Mouse (Mus musculus) cerebellum, postnatal 14 days (tissue): ENCODE results near the gene Ticam1.

Experiments used
- DNase-seq, 2 experiments: peaks; one replicate each; pipeline ENCODE4 v3.0.0; 2021; ENCODE audit warnings: mixed read lengths in 2 of 2

The Ticam1 gene

DNA sequence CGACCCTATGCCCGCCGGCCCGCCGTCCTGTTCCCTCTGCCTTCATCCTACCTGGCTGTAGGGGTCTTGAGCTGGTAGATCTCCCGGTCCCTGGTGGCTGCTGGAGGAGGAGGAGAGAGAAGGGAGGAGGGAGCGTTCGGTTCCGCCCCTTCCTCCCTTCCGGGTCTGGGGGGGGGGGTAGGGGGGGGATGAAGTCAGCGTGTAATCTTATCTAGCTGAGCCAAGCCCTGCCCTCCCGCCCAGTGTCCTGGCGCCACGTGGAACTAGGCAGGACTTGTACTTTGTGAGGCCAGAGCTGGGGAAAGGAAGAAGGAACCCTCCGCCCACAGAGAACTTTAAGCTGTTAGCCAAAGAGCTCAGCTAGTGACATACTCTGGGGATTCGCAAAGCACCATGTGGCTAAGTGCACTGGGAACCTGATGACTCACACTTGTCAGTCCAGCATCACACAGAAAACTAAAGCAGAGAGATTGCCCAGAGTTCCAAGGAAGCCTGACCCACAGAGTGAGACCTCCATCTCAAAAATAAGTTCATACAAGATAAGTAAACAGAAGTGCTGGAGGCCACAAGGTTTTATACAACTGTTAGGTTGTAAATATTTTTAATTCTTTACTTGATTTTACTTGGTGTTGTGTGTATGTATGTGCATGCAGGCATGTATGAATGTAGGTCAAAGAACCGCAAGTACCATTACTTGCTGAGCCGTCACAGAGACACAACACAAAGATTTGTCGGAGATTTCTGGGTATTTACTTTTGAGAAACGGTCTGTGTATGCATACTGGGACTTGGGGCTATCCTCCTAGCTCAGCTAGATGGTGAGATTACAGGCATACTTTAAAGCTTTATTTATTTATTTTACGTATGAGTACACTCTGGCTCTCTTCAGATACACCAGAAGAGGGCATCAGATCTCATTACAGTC is at the start of gene Ticam1:
Ticam1 (minus strand) TSS at position 144 of the 924 bp plus-strand sequence.
- peak; percentile 67 to 68 for DNase-seq

DNA sequence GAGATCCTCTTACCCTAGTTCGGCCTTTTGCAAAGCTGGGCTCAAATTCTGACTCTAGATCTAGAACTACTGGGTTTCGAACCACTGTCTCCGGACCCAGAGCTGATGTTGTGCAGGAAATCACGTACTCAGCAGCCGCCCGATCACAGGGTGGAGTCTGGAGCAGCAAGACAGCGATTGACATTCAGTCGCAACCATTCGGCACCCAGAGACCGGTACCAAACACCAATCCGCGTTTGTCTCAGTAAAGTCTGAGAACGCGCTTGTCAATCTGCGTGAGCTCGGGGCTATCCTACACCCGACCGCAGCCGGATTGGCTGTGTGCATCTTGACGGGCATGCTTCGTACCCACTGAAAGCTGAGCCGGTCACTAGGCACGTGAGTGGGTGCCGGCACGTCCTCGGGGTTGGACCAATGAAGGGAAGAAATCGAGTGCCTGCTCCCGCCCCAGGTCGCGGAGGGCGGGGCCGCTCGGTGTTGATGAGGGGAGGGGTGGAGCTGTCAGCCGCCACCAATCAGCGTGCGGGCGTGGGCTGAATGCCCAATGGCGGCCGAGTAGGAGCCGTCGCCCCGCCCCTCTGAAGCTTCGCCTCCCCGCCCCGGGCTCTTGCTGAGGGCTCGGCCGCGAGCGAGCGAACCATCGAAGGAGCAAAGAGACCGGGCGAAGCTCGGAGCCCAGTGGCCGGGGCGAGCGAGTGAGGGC is 49.0 kb upstream of the Ticam1 start, which contains the start of gene Kdm4b:
Kdm4b (plus strand) TSS at position 613 of the 703 bp plus-strand sequence.
- DNase-seq, result peak; percentile 100

DNA sequence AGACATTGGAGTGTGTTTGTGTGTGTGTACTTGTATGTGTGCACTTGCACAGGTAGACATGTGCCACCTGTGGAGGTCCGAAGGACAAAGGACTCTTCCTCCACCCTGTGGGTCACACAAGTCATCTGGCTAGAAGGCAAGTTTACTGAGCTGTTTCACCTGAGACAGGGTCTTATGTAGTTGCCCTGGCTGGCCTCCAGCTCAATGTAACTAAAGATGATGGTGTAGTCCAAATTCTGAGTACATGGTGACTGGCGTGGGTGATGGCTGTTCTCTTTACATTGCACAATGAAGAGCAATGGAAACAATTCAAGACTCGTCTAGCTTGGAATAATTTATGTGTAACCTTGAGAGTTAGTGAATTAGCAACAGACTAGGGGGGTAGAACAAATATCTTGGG is 47.8 kb upstream of the Ticam1 start:
- peak in 1 of 2 experiments; percentile 34 for DNase-seq

GRCm38 (mm10) chr17:56309191-56309945 is 32.8 kb upstream of the Ticam1 start:
- no peak for DNase-seq

DNA sequence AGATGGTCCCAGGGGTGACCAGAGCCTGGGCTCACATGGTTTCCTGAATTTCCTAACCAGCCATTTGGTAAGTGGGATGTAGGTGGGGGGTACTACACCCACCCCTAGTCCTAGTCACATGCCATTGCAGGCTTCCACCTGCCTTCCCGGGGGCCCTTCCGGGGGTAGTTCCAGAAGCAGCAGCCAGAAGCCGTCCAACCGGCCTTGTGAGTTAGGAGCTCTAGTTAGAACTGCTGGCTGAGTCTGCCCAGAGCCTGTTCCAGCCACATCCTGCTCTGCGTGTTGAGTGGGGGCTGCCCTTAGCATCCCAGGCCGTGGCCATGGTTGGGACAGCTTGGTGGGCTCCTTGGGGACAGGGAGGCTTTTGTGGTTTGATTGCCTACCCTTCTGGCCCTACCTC is 31.5 kb upstream of the Ticam1 start:
- DNase-seq, result no peak

DNA sequence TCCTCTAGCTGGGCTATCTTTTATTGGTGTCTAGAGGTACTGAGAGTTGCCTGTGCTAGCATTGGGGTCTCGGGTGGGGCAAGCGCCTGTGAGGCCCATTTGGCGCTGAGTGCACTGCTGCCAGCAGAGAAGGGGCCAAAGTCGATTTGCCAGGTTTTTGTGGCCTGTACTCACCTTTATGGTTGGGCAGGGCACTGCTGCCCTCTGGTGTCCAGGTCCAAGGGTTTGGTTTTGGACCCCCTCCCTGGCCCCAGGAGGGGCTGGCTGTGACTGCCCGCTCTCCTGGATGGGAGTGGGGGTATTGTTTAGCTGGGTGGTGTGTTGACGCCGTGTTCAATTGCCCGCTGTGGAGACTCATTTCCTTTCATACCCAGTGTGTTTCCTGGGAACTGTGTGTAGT is 29.2 kb upstream of the Ticam1 start:
- DNase-seq, result peak; percentile 45 to 60

GRCm38 (mm10) chr17:56305156-56305555 is 28.6 kb upstream of the Ticam1 start:
- DNase-seq, result no peak

- DNase-seq, result no peak
These were observed 28.1 kb upstream of the Ticam1 start for GRCm38 (mm10) chr17:56304718-56305117.

GRCm38 (mm10) chr17:56303847-56304586 is 27.4 kb upstream of the Ticam1 start:
- DNase-seq, result peak; percentile 96 to 97

DNA sequence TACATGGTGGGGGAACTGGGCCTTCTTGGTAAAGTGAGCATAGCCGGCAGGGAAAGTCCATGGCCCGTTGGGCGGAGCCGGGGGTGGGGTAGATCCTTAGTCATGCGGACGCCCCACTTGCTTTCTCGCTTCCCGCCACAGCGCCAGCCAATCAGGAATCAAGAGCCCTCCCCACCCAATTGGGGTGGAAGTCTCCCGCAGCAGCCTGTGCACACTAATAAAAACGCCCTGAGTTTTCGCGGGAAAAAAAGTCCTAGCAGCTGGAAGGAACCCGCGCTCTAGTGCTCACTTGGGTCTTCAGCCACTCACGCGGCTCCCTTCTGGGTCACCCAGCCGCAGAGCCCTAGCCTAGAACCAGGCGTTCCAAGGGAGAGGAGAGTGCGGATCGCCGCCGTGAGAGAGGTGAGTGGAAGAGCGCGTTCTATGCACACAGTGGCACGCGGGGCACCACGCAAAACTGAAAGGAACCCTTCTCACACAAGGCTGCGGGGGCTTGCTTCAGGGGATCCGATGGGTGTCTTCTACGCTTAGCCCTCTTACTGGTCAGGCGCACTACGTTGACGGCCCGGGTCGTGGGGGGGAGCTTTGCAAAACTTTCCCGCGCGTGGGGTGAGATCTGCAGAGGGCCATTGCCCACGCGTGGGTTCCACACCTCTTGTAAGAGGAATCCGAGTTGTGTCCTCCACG is 26.7 kb upstream of the Ticam1 start, which contains the start of gene Uhrf1:
Uhrf1 (plus strand) TSS at position 162 of the 687 bp plus-strand sequence.
- peak; percentile 16 to 43 for DNase-seq

DNA sequence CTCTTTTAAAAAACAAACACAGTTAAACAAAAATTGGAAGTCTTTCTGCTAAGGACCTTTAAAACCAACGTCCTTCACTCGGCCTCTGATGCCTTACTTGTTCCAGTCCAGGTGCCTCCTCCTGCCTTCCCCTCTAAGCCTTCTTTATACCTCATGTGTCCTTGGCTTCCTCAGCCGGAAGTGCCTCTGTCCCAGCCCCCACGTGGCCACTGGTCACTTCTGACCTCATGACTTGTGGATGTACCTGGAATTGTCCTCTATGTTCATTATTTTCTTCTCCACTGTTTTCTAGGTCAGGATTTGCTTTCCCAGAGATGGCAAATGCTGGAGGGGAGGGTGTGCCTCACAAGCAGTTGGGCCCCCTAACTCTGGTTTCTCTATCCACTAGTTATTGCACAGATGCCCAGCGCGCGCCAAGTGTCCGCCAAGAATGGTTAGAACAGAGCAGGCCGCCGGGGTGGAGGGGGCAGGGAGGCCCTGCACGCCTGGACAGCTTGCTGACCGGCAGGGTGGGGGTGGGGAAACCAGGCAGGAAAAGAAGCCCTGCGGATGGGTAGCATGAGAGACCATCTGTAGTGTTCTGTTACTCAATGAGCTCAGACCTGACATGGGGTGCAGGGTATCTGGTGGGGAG is 25.9 kb upstream of the Ticam1 start:
- peak in 1 of 2 experiments; percentile 36 for DNase-seq

- no peak for DNase-seq
These were observed 23.6 kb upstream of the Ticam1 start, which contains the start of gene Arrdc5 for GRCm38 (mm10) chr17:56300186-56300585. Gene Arrdc5, minus strand, starts transcription at chr17:56300286.

- DNase-seq, result no peak
These were observed 21.7 kb upstream of the Ticam1 start for GRCm38 (mm10) chr17:56298238-56298637.

DNA sequence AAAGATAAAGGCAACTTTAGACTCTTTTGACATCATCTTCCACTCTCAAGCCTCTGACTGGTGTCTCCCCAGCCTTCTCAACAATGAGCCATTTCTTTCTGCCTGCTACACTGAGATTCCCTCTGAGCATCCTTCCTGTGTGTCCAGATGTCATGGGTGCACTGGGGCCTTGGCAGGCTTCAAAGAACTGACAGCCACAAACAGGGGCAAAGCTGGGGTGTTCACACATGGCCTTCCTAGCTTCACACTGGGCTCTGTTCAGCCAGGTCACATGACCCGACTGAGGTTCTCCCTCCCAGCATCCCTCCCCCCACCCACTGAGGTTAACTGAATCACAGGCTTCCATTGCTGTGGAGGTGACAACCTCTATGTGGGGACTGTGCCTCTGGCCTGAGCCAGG is 19.6 kb upstream of the Ticam1 start:
- no peak for DNase-seq

DNA sequence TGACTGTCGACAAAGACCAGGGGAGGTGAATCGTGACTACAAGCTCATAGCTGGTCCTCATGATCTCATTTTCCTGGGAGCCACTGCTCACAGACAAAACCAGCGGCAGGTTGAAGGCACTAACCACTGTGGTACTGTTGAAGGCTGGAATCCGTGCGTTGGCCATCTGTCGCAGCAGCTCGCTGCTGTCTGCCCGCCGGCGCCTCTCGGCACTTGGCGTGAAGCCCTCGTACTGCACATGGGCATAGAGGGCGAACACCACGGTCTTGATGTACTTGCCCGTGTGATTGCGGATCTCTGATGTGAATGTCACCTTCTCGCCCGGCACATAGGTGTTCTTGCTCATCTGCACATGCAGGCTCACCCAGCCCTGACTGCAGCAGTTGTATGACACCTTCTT is 17.7 kb upstream of the Ticam1 start:
- peak; percentile 80 to 88 for DNase-seq

DNA sequence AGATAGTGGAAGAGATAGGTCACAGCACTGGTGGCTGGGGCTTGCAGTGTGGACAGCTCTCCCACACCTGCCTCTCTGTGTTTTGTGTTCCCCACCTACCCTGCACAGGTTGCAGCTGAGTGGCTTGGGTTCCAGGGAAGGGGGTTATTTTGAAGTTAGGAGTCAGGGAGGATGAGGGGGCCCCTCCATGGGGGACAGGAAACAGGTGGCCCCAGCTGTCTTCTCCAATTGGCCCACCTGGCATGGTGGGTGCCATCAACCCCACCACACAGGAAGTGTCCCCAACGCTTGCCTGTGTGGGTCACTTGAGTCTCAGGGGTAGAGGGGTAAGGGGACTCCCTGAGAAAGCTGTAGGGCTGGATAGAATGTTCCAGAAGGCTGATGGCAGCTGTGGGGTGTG is 16.7 kb upstream of the Ticam1 start:
- no peak for DNase-seq

- no peak for DNase-seq
These were observed 16.1 kb upstream of the Ticam1 start, which contains the start of gene Plin3 for GRCm38 (mm10) chr17:56292531-56293222. Gene Plin3, minus strand, starts transcription at chr17:56292873.

GRCm38 (mm10) chr17:56291826-56292475 is 15.4 kb upstream of the Ticam1 start:
- no peak for DNase-seq

DNA sequence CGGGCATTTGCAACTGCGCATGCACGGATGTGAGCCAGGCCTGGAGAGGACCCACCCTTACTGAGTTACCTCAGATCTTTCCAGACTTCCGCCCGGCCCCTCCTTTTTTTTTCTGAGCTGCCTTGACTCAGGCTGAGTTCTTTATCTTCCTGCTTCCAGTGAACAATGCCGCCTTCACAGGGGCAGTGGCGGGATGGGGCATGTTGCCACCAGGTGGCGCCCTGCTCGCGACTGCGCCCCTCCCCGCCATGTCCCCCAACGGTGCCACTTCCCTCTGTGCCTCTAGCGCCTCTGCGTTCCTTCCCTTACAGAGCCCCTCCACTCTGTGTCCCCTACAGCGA is 14.6 kb upstream of the Ticam1 start:
- DNase-seq, result peak; percentile 76 to 86
